Mouse (Mus musculus): ENCODE measurements around the gene Fcgr1.
"Not testable (repeated sequence)": the region's sequence is repeated elsewhere in the genome, so short reads cannot be mapped to it uniquely, and the experiment has no call there.

Fcgr1 gene

GRCm38 (mm10) chr3:96323806-96324205 is 30.0 kb upstream of the Fcgr1 start:
- DNase-seq = not testable (repeated sequence)

- no peak for DNase-seq
Measured at GRCm38 (mm10) chr3:96322609-96323008, 28.8 kb upstream of the Fcgr1 start.

GRCm38 (mm10) chr3:96321891-96322290 is 28.1 kb upstream of the Fcgr1 start:
- DNase-seq = no peak

GRCm38 (mm10) chr3:96320003-96320402 is 26.2 kb upstream of the Fcgr1 start:
- not testable (repeated sequence) for DNase-seq

- no peak for DNase-seq
Measured at GRCm38 (mm10) chr3:96312341-96313098, 18.8 kb upstream of the Fcgr1 start.

GRCm38 (mm10) chr3:96309441-96309840 is 15.7 kb upstream of the Fcgr1 start:
- DNase-seq = no peak

- DNase-seq = no peak
Measured at GRCm38 (mm10) chr3:96306506-96306905, 12.7 kb upstream of the Fcgr1 start.

- no peak for DNase-seq
Measured at GRCm38 (mm10) chr3:96302076-96302475, 8.3 kb upstream of the Fcgr1 start.

- DNase-seq = no peak
Measured at GRCm38 (mm10) chr3:96300706-96301529, 7.1 kb upstream of the Fcgr1 start.

- no peak for DNase-seq
Measured at GRCm38 (mm10) chr3:96299562-96299961, 5.8 kb upstream of the Fcgr1 start.

- no peak for DNase-seq
Measured at GRCm38 (mm10) chr3:96298360-96298759, 4.6 kb upstream of the Fcgr1 start.

GRCm38 (mm10) chr3:96293368-96293767 is 401 bp downstream of the Fcgr1 start:
- no peak for DNase-seq

- DNase-seq = no peak
Measured at GRCm38 (mm10) chr3:96292641-96293040, 1.1 kb downstream of the Fcgr1 start.

GRCm38 (mm10) chr3:96290727-96291126 is 3.0 kb downstream of the Fcgr1 start:
- DNase-seq = not testable (repeated sequence)

- DNase-seq = no peak
Measured at GRCm38 (mm10) chr3:96289201-96289600, 4.6 kb downstream of the Fcgr1 start.

GRCm38 (mm10) chr3:96287334-96287733 is 6.4 kb downstream of the Fcgr1 start:
- DNase-seq = not testable (repeated sequence)

- DNase-seq = peak; percentile 51
Measured at GRCm38 (mm10) chr3:96284457-96284856, 9.3 kb downstream of the Fcgr1 start.

GRCm38 (mm10) chr3:96280660-96281059 is 13.1 kb downstream of the Fcgr1 start:
- DNase-seq = no peak

GRCm38 (mm10) chr3:96277800-96278624 is 15.8 kb downstream of the Fcgr1 start:
- DNase-seq = peak; percentile 96

- peak; percentile 48 for DNase-seq
Measured at GRCm38 (mm10) chr3:96277428-96277799, 16.4 kb downstream of the Fcgr1 start.

- DNase-seq = no peak
Measured at GRCm38 (mm10) chr3:96273591-96274465, 19.9 kb downstream of the Fcgr1 start.

Measured in lung, postnatal 10 days (tissue).